In genomic region chr2:30864968-30865381, GRCm38 (mm10) we compare ENCODE assay signal across 8 mouse cellular contexts. TPM values are rescaled to one million over a fixed set of nuclear protein-coding genes. Genes with fewer than 3 reads are reported as not detected.
DNase-seq lines count a peak whose midpoint lies in the region; ATAC-seq and TF ChIP-seq lines count a peak whose summit lies in the region.

No protein-coding gene starts in this region.

- H3K4me3 ChIP-seq in lung, adult 2 months (replicated peaks; ENCODE audit: extremely low read depth, low read depth, low read length) = peak overlapping the region; percentile 14
- H3K4me3 ChIP-seq in intestine, postnatal 0 days (ENCODE audit: low read depth, low read length) = peak overlapping the region; percentile 26
- H3K4me3 ChIP-seq in neural tube, embryonic 12.5 days = peak overlapping the region; percentile 17

- TF ChIP-seq CTCF in lung, adult 2 months (IDR thresholded peaks at IDR 0.05; ENCODE audit: insufficient read depth, low read length) = no peak
- TF ChIP-seq CTCF in intestine, postnatal 0 days (IDR thresholded peaks at IDR 0.05; ENCODE audit: low read depth) = no peak

- intact Hi-C loops in gastrocnemius, postnatal 14 days (cut with DNase I; ENCODE audit: low total_unique reads) = no loop called here

- TF ChIP-seq POLR2A in lung, adult 2 months (IDR thresholded peaks at IDR 0.05; ENCODE audit: borderline replicate concordance, extremely low read depth, low read depth, low read length) = no peak

- 3% methylated on average over 35 of the region's 35 CpGs for WGBS in lung, adult 2 months
- under 1% methylated on average over 35 of the region's 35 CpGs for WGBS in intestine, postnatal 0 days
- 2% methylated on average over 35 of the region's 35 CpGs for WGBS in neural tube, embryonic 12.5 days

- peaks cover 16% of the 10 kb centered on the region; the same call in 1 of the 2 replicates for H3K27me3 ChIP-seq in intestine, postnatal 0 days (replicated peaks; ENCODE audit: control insufficient read depth, insufficient read depth, low read length)
- H3K27me3 ChIP-seq in neural tube, embryonic 12.5 days (replicated peaks) = peaks cover 34% of the 10 kb centered on the region

- no peak overlapping the region for H3K27ac ChIP-seq in intestine, postnatal 0 days (ENCODE audit: low read depth, low read length)
- H3K27ac ChIP-seq in neural tube, embryonic 12.5 days = no peak overlapping the region

- DNase-seq in lung, adult 2 months = no peak
- DNase-seq in lung, adult 18-20 months = no peak
- peak; percentile 23 for DNase-seq in gastrocnemius, postnatal 14 days
- DNase-seq in left cerebral cortex, adult 9 months (ENCODE audit: low spot score in 2 of 2) = no peak
- no peak for DNase-seq in layer of hippocampus, adult 8-10 months (ENCODE audit: low spot score in 2 of 2)
- no peak for DNase-seq in natural killer cell, adult 2 months (ENCODE audit: low spot score in 2 of 2)

- H3K36me3 ChIP-seq in intestine, postnatal 0 days (ENCODE audit: control insufficient read depth, insufficient read depth) = no peaks in the 10 kb centered on the region
- no peaks in the 10 kb centered on the region for H3K36me3 ChIP-seq in neural tube, embryonic 12.5 days

- ATAC-seq in intestine, postnatal 0 days = peak; percentile 16; the same call in 1 of the 2 replicates
- ATAC-seq in neural tube, embryonic 12.5 days (ENCODE audit: low FRiP score, low read depth) = no peak

- peaks cover 3% of the 10 kb centered on the region; the same call in 1 of the 2 replicates for H3K4me1 ChIP-seq in lung, adult 2 months (ENCODE audit: control insufficient read depth, insufficient read depth, low read length)
- 0 out of 2 replicates have a peak, but pooled peaks cover 2% of the 10 kb centered on the region for H3K4me1 ChIP-seq in intestine, postnatal 0 days (replicated peaks; ENCODE audit: control insufficient read depth, insufficient read depth, low read length)
- H3K4me1 ChIP-seq in neural tube, embryonic 12.5 days = peaks cover 12% of the 10 kb centered on the region

- H3K9me3 ChIP-seq in intestine, postnatal 0 days (ENCODE audit: control insufficient read depth) = no peaks in the 10 kb centered on the region
- H3K9me3 ChIP-seq in neural tube, embryonic 12.5 days = no peaks in the 10 kb centered on the region

- H3K9ac ChIP-seq in intestine, postnatal 0 days (ENCODE audit: low read depth, low read length) = peak overlapping the region; percentile 37
- peak overlapping the region; percentile 29; the same call in 1 of the 2 replicates for H3K9ac ChIP-seq in neural tube, embryonic 12.5 days

- peak overlapping the region; percentile 58 for H3K4me2 ChIP-seq in intestine, postnatal 0 days (replicated peaks; ENCODE audit: low read depth)
- H3K4me2 ChIP-seq in neural tube, embryonic 12.5 days (replicated peaks) = peak overlapping the region; percentile 56

RNA-seq across cellular contexts. Expression of gene Prrx2, which starts 30.2 kb away (rescaled TPM):
- polyA plus RNA-seq in lung, adult 2 months (2012; rRNA removed) = 6.2 and 6.6 TPM in 2 replicates
- 1 to 10 TPM; 2.0 to 3.5 TPM for total RNA-seq in gastrocnemius, postnatal 14 days (2021)
- polyA plus RNA-seq in intestine, postnatal 0 days (2015; fragmentation: Nextera tagmentation; extraction: Ambion mirVana) = 0.64 and 0.74 TPM in 2 replicates
- polyA plus RNA-seq in neural tube, embryonic 12.5 days (2016; fragmentation: Nextera tagmentation; extraction: Ambion mirVana) = 9.8 and 11.3 TPM in 2 replicates
- 1 to 10 TPM in 3 of 4 experiments, under 1 TPM in 1; 0.94 to 3.9 (median 1.9) TPM for total RNA-seq in layer of hippocampus, adult 8-10 months (2022)

RNA-seq across cellular contexts. Expression of gene Asb6, which starts 34.8 kb away (rescaled TPM):
- 42.0 and 44.8 TPM in 2 replicates for polyA plus RNA-seq in lung, adult 2 months (2012; rRNA removed)
- 1 to 10 TPM; 7.0 to 7.5 TPM for total RNA-seq in gastrocnemius, postnatal 14 days (2021)
- polyA plus RNA-seq in intestine, postnatal 0 days (2015; fragmentation: Nextera tagmentation; extraction: Ambion mirVana) = 12.9 and 13.0 TPM in 2 replicates
- 38.0 and 41.3 TPM in 2 replicates for polyA plus RNA-seq in neural tube, embryonic 12.5 days (2016; fragmentation: Nextera tagmentation; extraction: Ambion mirVana)
- 10 to 100 TPM; 35.2 to 39.2 (median 37.5) TPM for total RNA-seq in layer of hippocampus, adult 8-10 months (2022)

RNA-seq across cellular contexts. Expression of gene Ntmt1, which starts 57.3 kb away (rescaled TPM):
- 20.2 and 23.4 TPM in 2 replicates for polyA plus RNA-seq in lung, adult 2 months (2012; rRNA removed)
- total RNA-seq in gastrocnemius, postnatal 14 days (2021) = 10 to 100 TPM; 17.0 to 20.8 TPM
- polyA plus RNA-seq in intestine, postnatal 0 days (2015; fragmentation: Nextera tagmentation; extraction: Ambion mirVana) = 45.3 and 50.5 TPM in 2 replicates
- 111 and 119 TPM in 2 replicates for polyA plus RNA-seq in neural tube, embryonic 12.5 days (2016; fragmentation: Nextera tagmentation; extraction: Ambion mirVana)
- total RNA-seq in layer of hippocampus, adult 8-10 months (2022) = 10 to 100 TPM; 29.6 to 33.4 (median 32.3) TPM
